Mouse (Mus musculus): ENCODE data around the gene Tatdn2. TPM values are rescaled to one million over a fixed set of nuclear protein-coding genes. Genes with fewer than 3 reads are reported as not detected.

The Tatdn2 gene
- polyA plus RNA-seq (2015; fragmentation: Nextera tagmentation; extraction: Ambion mirVana), result 0.49 and 0.74 TPM in 2 replicates

DNA sequence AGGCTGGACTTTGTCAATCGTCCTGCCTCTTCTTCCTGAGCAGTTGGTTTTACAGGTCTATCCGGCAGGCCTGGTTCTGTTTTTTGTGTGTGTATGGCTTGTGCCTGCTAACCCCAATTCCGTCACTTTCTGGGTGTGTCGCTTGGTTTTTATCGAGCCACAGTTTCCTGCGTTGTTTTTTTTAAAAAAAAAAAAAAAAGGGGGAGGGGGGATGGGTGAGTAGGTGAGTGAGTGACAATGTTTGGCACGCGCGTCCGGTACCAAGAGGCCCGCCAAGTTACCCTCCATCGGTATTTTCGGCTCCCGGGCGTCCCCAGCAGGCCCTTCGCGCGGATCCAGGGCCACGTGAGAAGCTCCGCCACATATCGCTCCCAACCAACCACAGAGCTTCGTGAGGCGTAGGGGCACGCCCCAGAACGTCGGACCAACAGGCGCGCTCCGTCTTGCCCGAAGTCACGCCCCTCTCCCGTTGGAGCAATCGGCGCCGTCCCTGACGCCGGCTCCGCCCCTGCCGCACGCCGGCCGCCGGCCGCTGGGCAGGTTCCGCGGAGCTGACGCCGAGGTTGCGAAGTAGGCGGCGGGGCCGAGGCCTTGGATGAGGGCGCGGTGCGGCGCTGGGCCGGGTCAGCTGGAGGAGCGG, at the start of gene Tatdn2:
Tatdn2 (plus strand) TSS at position 469 of the 640 bp plus-strand sequence.
- WGBS, result under 1% methylated on average over 58 of the region's 58 CpGs
- Histone ChIP-seq H3K4me2 (ENCODE audit: low read depth, low read length) (peak within 1 kb of the TSS; percentile 85), H3K4me1 (ENCODE audit: control insufficient read depth, insufficient read depth, low read length) (peaks cover 23% of the 10 kb centered on the region), H3K9me3 (replicated peaks; ENCODE audit: control insufficient read depth, low read length) (no peaks in the 10 kb centered on the region), H3K27me3 (ENCODE audit: control insufficient read depth, insufficient read depth, low read length) (no peaks in the 10 kb centered on the region), H3K27ac (ENCODE audit: low read length) (peak within 1 kb of the TSS; percentile 94), H3K36me3 (ENCODE audit: control insufficient read depth, insufficient read depth) (peaks cover 6% of the 10 kb centered on the region), H3K4me3 (ENCODE audit: low read length) (peak within 1 kb of the TSS; percentile 98), H3K9ac (ENCODE audit: low read length) (peak within 1 kb of the TSS; percentile 94)
- ATAC-seq (replicated peaks; ENCODE audit: extremely low read depth, insufficient read depth, low FRiP score), result peak; percentile 99

DNA sequence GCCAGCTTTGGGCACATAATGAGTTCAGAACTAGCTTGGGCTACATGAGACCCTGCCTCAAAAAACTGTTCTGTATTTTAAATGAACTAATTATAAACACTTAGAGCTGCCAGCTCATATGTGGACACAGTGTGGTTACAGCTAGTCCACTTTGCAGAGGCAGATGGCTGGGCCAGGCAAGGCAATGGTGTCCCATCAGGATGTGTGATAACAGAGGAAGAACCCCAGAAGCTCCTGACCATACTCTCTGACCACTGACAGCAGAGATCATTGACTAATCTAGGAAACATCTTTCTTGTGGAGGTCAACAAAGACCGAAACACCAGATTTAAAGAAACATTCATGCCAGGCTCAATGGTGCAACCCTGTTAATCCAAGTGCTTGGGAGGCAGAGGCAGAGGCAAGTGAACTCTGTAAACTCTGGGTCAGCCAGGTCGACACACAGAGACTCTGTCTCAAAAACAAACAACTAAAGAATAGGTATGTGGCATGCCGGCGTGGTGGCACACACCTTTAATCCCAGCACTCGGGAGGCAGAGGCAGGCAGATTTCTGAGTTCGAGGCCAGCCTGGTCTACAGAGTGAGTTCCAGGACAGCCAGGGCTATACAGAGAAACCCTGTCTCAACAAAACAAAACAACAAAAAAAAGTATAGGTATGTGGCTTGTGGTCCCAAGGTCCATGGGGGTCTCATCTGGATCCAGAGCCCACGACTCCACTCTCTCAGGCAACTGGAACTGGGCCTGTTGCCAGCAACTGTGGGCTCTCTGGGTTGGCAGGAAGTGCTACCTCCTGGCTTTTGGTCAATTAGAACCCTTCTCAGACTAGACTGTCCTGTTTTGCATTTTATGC, 47.3 kb upstream of the Tatdn2 start:
- no peaks in the 10 kb centered on the region for H3K4me1 ChIP-seq (ENCODE audit: control insufficient read depth, insufficient read depth, low read length)
- H3K9me3 ChIP-seq (replicated peaks; ENCODE audit: control insufficient read depth, low read length), result no peaks in the 10 kb centered on the region
- no peak overlapping the region for H3K4me3 ChIP-seq (ENCODE audit: low read length)
- no peak overlapping the region for H3K27ac ChIP-seq (ENCODE audit: low read length)
- H3K36me3 ChIP-seq (ENCODE audit: control insufficient read depth, insufficient read depth), result no peaks in the 10 kb centered on the region
- H3K4me2 ChIP-seq (ENCODE audit: low read depth, low read length), result no peak overlapping the region
- no peak for ATAC-seq (replicated peaks; ENCODE audit: extremely low read depth, insufficient read depth, low FRiP score)
- no peaks in the 10 kb centered on the region for H3K27me3 ChIP-seq (ENCODE audit: control insufficient read depth, insufficient read depth, low read length)
- 76% methylated on average over 7 of the region's 7 CpGs for WGBS
- H3K9ac ChIP-seq (ENCODE audit: low read length), result no peak overlapping the region

DNA sequence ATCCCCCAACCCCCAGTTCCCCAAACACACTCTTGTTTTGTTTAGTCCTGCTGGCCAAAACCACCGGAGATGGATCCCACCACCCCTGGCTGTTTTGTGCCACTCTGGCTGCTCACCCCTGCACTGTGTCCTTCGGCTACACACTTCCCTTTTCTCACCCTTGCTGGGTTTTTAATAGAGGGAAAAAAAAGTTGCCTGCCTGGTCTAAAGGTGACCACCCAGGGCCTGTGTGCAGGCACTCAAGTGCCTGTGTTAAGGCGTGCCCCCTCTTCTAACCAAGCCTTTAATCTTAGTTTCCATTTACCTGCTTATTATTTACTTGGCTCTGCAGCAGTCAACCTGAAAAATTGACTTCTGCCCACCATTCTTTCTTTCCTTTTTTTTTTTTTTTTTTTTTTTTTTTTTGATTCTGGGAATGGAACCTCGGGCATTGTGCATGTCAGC, 46.6 kb upstream of the Tatdn2 start:
- Histone ChIP-seq H3K27ac (ENCODE audit: low read length) (no peak overlapping the region), H3K4me1 (ENCODE audit: control insufficient read depth, insufficient read depth, low read length) (peaks cover 3% of the 10 kb centered on the region; the same call in 1 of the 2 replicates), H3K9ac (ENCODE audit: low read length) (no peak overlapping the region), H3K27me3 (ENCODE audit: control insufficient read depth, insufficient read depth, low read length) (no peaks in the 10 kb centered on the region), H3K36me3 (ENCODE audit: control insufficient read depth, insufficient read depth) (no peaks in the 10 kb centered on the region), H3K4me2 (ENCODE audit: low read depth, low read length) (no peak overlapping the region), H3K9me3 (replicated peaks; ENCODE audit: control insufficient read depth, low read length) (no peaks in the 10 kb centered on the region), H3K4me3 (ENCODE audit: low read length) (no peak overlapping the region)
- WGBS, result 66% methylated on average over 4 of the region's 4 CpGs
- no peak for ATAC-seq (replicated peaks; ENCODE audit: extremely low read depth, insufficient read depth, low FRiP score)

DNA sequence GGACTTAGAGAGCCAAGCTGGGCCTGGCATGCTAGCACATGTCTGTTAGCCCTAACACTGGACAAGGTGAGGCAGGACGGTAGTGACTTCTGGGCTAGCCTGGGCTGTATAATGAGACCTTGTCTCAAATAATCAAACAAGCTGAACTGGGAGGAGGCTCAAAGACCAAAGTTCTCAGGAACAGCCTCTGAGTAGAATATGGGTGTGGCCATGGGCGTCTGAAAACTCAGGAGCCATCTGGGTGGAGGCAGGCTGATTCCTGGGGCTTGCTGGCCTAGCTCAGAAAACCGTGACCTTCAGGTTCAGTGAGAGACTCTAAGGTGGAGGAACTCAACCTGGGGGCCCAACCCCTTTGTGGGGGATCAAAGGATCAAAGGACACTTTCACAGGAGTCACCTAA, 45.2 kb upstream of the Tatdn2 start:
- Histone ChIP-seq H3K27me3 (ENCODE audit: control insufficient read depth, insufficient read depth, low read length) (no peaks in the 10 kb centered on the region), H3K27ac (ENCODE audit: low read length) (no peak overlapping the region), H3K4me1 (ENCODE audit: control insufficient read depth, insufficient read depth, low read length) (peaks cover 3% of the 10 kb centered on the region; the same call in 1 of the 2 replicates), H3K9ac (ENCODE audit: low read length) (no peak overlapping the region), H3K9me3 (replicated peaks; ENCODE audit: control insufficient read depth, low read length) (no peaks in the 10 kb centered on the region), H3K4me2 (ENCODE audit: low read depth, low read length) (no peak overlapping the region), H3K4me3 (ENCODE audit: low read length) (no peak overlapping the region), H3K36me3 (ENCODE audit: control insufficient read depth, insufficient read depth) (no peaks in the 10 kb centered on the region)
- WGBS, result 67% methylated on average over 3 of the region's 3 CpGs
- no peak for ATAC-seq (replicated peaks; ENCODE audit: extremely low read depth, insufficient read depth, low FRiP score)

DNA sequence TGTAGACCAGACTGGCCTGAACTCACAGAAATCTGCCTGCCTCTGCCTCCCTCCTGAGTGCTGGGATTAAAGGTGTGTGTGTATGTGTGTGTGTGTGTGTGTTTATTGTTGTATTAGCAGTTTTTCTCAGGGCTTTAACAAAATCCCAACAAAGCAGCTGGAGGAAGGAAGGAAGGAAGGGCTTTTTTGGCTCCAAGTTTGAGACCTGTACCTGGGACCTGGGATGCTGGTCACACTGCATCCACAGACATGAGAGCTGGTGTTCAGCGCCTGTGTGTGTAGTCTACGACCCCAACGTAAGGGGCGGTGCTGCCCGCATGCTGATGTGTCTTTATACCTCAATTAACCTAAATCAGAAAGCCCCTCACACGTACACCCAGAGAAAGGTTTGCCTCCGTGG, 43.3 kb upstream of the Tatdn2 start:
- no peak overlapping the region; the same call in 1 of the 2 replicates for H3K27ac ChIP-seq (ENCODE audit: low read length)
- no peak overlapping the region for H3K4me3 ChIP-seq (ENCODE audit: low read length)
- 87% methylated on average over 7 of the region's 7 CpGs for WGBS
- no peaks in the 10 kb centered on the region for H3K27me3 ChIP-seq (ENCODE audit: control insufficient read depth, insufficient read depth, low read length)
- no peak for ATAC-seq (replicated peaks; ENCODE audit: extremely low read depth, insufficient read depth, low FRiP score)
- H3K4me1 ChIP-seq (ENCODE audit: control insufficient read depth, insufficient read depth, low read length), result peaks cover 3% of the 10 kb centered on the region; the same call in 1 of the 2 replicates
- no peaks in the 10 kb centered on the region for H3K9me3 ChIP-seq (replicated peaks; ENCODE audit: control insufficient read depth, low read length)
- H3K36me3 ChIP-seq (ENCODE audit: control insufficient read depth, insufficient read depth), result no peaks in the 10 kb centered on the region
- H3K4me2 ChIP-seq (ENCODE audit: low read depth, low read length), result no peak overlapping the region
- H3K9ac ChIP-seq (ENCODE audit: low read length), result no peak overlapping the region

DNA sequence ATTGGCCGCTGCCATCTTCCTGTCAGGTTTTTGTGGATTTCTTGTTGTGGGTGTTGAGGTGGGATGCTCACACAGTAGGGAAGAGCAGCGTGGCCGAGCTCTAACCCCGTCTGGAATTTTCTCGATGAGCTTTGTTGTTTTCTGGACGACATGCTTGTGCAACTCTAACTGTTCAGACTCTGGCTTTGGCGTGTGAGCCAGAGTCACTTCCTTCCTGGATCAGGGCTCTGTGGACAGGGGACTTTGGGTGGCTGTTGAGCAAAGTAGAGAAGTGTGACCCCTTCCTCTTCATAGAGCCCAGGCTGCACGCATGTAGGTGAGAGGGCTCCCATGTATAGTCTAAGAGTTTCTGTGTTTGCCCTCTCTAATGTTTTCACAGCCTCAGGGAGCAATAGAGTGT, 42.7 kb upstream of the Tatdn2 start:
- H3K27me3 ChIP-seq (ENCODE audit: control insufficient read depth, insufficient read depth, low read length), result no peaks in the 10 kb centered on the region
- no peak overlapping the region for H3K9ac ChIP-seq (ENCODE audit: low read length)
- H3K9me3 ChIP-seq (replicated peaks; ENCODE audit: control insufficient read depth, low read length), result no peaks in the 10 kb centered on the region
- peak overlapping the region; percentile 24; the same call in 1 of the 2 replicates for H3K27ac ChIP-seq (ENCODE audit: low read length)
- H3K4me1 ChIP-seq (ENCODE audit: control insufficient read depth, insufficient read depth, low read length), result peaks cover 4% of the 10 kb centered on the region
- ATAC-seq (replicated peaks; ENCODE audit: extremely low read depth, insufficient read depth, low FRiP score), result no peak
- H3K36me3 ChIP-seq (ENCODE audit: control insufficient read depth, insufficient read depth), result no peaks in the 10 kb centered on the region
- no peak overlapping the region for H3K4me2 ChIP-seq (ENCODE audit: low read depth, low read length)
- 68% methylated on average over 8 of the region's 8 CpGs for WGBS
- H3K4me3 ChIP-seq (ENCODE audit: low read length), result no peak overlapping the region

DNA sequence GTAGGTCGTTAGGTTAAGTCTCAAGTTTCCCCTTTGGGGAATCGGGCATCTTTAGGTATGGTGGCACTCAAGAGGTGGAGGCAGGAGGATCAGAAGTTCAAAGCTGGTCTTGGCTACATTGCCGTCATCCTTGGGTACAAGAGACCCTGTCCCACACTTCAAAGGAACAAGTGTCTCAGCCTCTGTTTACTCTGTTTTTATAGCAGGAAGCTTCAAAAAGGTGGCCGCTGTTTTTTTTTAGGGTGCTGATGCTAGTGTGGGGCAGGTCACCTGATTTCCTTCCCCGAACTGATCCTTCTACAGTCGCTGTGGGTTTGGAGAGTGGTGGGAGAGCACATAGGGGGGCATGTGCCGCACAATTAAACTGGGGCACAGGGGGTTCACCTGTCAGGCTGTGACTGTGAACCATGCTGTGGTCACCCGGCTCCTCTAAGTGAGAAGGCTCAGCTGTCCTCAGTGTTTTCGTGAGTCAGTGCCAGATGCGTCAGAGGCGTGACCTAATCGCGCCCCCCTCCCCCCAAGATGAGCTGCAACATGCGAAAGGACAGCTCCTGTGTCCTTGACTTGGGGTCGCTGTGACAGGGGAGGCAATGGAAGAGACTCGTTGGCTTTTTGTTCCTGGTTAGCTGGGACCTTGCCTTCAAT, 42.0 kb upstream of the Tatdn2 start:
- no peak for ATAC-seq (replicated peaks; ENCODE audit: extremely low read depth, insufficient read depth, low FRiP score)

DNA sequence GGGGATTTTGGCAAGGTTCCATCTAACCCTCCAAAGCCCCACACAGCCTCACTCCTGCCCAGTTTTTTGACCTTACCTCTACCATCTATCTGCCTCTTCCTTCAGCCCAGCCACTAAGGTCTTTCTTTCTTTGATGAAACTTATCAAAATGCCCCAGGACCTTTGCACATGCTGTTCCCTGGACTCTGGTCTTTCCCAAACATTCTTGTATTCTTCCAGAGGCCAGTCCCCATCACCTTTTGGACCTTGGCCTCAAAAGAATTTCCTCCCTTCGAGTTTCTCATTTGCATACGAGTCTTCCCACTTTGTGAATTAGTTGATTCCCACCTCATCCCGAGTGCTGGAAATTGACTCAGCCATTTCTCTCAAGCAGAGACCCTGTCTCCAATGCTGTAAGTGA, 41.4 kb upstream of the Tatdn2 start:
- H3K9ac ChIP-seq (ENCODE audit: low read length), result no peak overlapping the region

More for the DNA sequence above, 42.0 kb upstream of the Tatdn2 start:
- H3K4me1 ChIP-seq (ENCODE audit: control insufficient read depth, insufficient read depth, low read length), result peaks cover 11% of the 10 kb centered on the region
- no peaks in the 10 kb centered on the region for H3K9me3 ChIP-seq (replicated peaks; ENCODE audit: control insufficient read depth, low read length)
- no peaks in the 10 kb centered on the region for H3K36me3 ChIP-seq (ENCODE audit: control insufficient read depth, insufficient read depth)
- H3K27me3 ChIP-seq (ENCODE audit: control insufficient read depth, insufficient read depth, low read length), result no peaks in the 10 kb centered on the region
- no peak overlapping the region for H3K9ac ChIP-seq (ENCODE audit: low read length)
- 63% methylated on average over 16 of the region's 16 CpGs for WGBS
- H3K4me3 ChIP-seq (ENCODE audit: low read length), result no peak overlapping the region
- H3K4me2 ChIP-seq (ENCODE audit: low read depth, low read length), result no peak overlapping the region
- H3K27ac ChIP-seq (ENCODE audit: low read length), result no peak overlapping the region

More for the DNA sequence above, 41.4 kb upstream of the Tatdn2 start:
- Histone ChIP-seq H3K4me3 (ENCODE audit: low read length) (no peak overlapping the region), H3K4me2 (ENCODE audit: low read depth, low read length) (no peak overlapping the region), H3K36me3 (ENCODE audit: control insufficient read depth, insufficient read depth) (no peaks in the 10 kb centered on the region), H3K9me3 (replicated peaks; ENCODE audit: control insufficient read depth, low read length) (no peaks in the 10 kb centered on the region), H3K4me1 (ENCODE audit: control insufficient read depth, insufficient read depth, low read length) (peaks cover 17% of the 10 kb centered on the region), H3K27ac (ENCODE audit: low read length) (no peak overlapping the region), H3K27me3 (ENCODE audit: control insufficient read depth, insufficient read depth, low read length) (no peaks in the 10 kb centered on the region)
- 85% methylated on average over 3 of the region's 3 CpGs for WGBS
- ATAC-seq (replicated peaks; ENCODE audit: extremely low read depth, insufficient read depth, low FRiP score), result no peak
